Mouse (Mus musculus) leukemia stem cell, adult 10-12 weeks (primary cell): Measurements from ENCODE around the gene Glra1. TPM values are rescaled to one million over a fixed set of nuclear protein-coding genes. Genes with fewer than 3 reads are reported as not detected.

Experiments used
- polyA plus RNA-seq: library from polyadenylated mRNA; stranded (reverse); fragments of >175 nt; gene quantifications from 2 replicates; pipeline ENCODE4 v1.2.3, GENCODE M21; 2012; ENCODE audit warnings: low replicate concordance

The Glra1 gene
- polyA plus RNA-seq: not detected in 2 replicates

DNA sequence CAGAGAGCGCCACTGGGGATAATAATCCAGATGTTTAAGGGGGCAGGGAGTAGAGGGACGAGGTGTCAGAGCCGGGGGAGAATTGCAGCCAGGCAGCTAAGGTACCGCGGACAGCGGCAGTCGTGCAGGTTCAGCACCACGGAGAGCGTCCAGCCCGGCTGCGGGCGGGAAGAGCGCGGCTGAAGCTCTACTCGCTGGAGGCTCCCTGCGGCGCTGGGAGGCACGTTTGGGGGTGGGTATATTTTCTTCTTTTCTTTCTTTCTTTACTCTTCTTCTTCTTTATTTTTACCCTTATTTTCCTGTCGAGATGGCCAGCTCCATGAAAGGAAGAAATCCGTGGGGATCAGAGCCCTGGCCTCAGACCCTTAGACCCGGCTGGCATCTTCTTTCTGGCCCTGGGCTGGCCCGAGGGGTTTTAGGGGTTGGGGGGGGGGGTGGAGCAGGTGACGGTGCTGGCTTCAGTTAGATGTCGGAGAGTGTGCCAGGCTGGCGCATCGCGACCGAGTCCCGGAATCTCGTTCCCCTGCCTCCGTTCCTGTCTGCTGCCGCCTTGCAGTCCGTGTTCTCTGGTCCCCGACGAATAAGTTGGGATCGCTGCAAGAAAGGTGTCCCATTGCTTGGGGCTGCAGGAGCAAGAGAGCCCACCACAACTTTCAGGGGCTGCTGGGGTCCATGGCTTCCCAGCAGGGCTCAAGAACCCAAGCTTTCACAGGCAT, at the start of gene Glra1:
Gene Glra1, minus strand, starts transcription at position 391 of the 716 bp plus-strand sequence.

DNA sequence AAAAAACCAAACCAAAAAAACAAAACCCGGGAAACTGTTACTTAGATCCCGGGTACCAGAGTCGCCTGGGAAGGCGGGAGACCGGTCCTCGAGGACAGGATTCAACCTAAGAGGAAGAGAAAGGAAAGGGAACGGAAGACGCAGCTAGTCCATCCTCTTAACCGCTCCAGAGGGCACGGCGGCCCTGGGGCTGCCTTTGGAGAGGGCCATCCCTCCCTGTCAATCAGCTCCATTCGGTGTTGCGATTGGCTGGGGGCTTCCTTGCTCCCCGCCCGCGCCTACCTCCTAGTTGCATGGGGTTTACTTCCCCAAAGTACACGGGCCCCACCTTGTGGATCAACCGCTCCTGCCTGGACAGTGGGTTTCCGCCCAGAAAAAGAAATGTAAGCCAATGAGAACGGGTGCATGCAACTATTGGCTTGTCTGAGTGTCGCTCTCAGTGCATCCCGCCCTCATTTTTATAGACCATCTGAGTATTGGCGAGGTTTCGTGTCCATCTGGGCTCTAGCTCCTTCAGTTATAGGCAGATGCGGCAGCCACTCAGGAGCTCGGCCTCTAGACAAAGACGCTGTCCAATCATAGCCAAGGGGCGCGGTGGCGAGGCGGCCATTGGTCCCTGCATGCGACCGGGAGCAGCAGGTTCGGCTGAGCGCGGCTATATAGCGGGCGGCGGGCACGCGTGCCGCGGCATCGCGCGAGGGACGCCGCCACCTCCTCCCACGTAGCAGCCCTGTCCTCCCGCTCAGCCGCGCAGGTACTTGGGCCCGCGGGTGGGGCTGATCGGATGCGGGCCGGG, 138.8 kb downstream of the Glra1 start, which contains the start of gene G3bp1:
Gene G3bp1, plus strand, starts transcription at position 638 of the 796 bp plus-strand sequence.

Other genes starting within 250 kb of the Glra1 start
- 13.7 and 37.9 TPM in 2 replicates for gene Sparc, start 185.0 kb downstream of the Glra1 start, polyA plus RNA-seq
- 10.7 and 55.0 TPM in 2 replicates for gene Atox1, start 147.0 kb downstream of the Glra1 start, polyA plus RNA-seq
- 85.7 and 258 TPM in 2 replicates for gene G3bp1, start 138.5 kb downstream of the Glra1 start, polyA plus RNA-seq